Comparison of ENCODE assay signal across 11 mouse cellular contexts in the genomic region with DNA sequence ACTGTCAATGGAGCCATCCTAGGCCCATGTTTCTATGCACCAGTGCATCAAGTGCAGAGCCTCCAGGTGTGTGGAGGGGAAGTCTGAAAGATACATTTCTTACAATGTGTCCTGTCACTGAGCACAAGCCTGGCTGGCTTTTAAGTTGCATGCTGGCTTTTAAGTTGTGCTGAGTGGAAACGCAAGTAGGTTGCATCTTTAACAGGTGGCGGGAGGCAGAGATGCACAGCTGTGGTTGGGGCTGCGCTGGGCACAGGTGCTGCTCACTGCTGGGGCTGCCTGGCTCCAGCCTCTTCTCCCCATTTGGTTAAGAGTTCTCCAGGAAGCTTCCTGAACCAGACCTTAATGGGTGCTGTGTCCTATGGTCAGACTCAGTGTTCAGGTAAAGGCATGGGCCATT.
"Had no signal": no experiment of that assay in that cellular context is flagged by ENCODE, and none has a peak within 500 bp of the region (broad histone marks: within the 10 kb centered on the region; RNA-seq: fewer than 3 reads in every experiment).

No protein-coding gene starts in this region.

- H3K9me3 ChIP-seq: intestine, embryonic 15.5 days; limb, embryonic 15.5 days; liver, embryonic 12.5 days; lung, embryonic 15.5 days; midbrain, embryonic 15.5 days; neural tube, embryonic 13.5 days had no signal

- H3K4me2 ChIP-seq: intestine, embryonic 15.5 days; limb, embryonic 15.5 days; liver, embryonic 12.5 days; midbrain, embryonic 11.5 days; midbrain, embryonic 15.5 days; neural tube, embryonic 13.5 days had no signal

- H3K9ac ChIP-seq: intestine, embryonic 15.5 days; limb, embryonic 15.5 days; liver, embryonic 12.5 days; lung, embryonic 15.5 days; midbrain, embryonic 15.5 days; neural tube, embryonic 13.5 days had no signal

- ATAC-seq: intestine, embryonic 15.5 days; liver, embryonic 12.5 days; midbrain, embryonic 15.5 days had no signal

- DNase-seq: kidney, adult 18-20 months; right cerebral cortex, adult 18-20 months had no signal

- H3K27me3 ChIP-seq: intestine, embryonic 15.5 days; limb, embryonic 15.5 days; liver, embryonic 12.5 days; lung, embryonic 15.5 days; midbrain, embryonic 15.5 days; neural tube, embryonic 13.5 days had no signal

- H3K4me3 ChIP-seq: intestine, embryonic 15.5 days; layer of hippocampus, adult 2 months; limb, embryonic 15.5 days; liver, embryonic 12.5 days; lung, embryonic 15.5 days; midbrain, embryonic 15.5 days; neural tube, embryonic 13.5 days had no signal

- H3K36me3 ChIP-seq: intestine, embryonic 15.5 days; limb, embryonic 15.5 days; liver, embryonic 12.5 days; lung, embryonic 15.5 days; midbrain, embryonic 15.5 days; neural tube, embryonic 13.5 days had no signal

- H3K27ac ChIP-seq: intestine, embryonic 15.5 days; layer of hippocampus, adult 2 months; liver, embryonic 12.5 days; midbrain, embryonic 15.5 days; neural tube, embryonic 13.5 days; stomach, postnatal 0 days had no signal

- H3K4me1 ChIP-seq: liver, embryonic 12.5 days; midbrain, embryonic 15.5 days had no signal
